Mouse (Mus musculus) liver, embryonic 13.5 days (tissue): Measurements from ENCODE around the gene Olfr498. TPM values are rescaled to one million over a fixed set of nuclear protein-coding genes. Genes with fewer than 3 reads are reported as not detected.

Experiments used
- ATAC-seq: fragments of 200-750 bp; cut with Nextera tagmentation; 2 replicates; pipeline ENCODE4 v1.8.0; 2017; ENCODE audit warnings: low read depth, mild to moderate bottlenecking, moderate number of reproducible peaks, moderate library complexity
- DNase-seq: peaks from one replicate; pipeline ENCODE4 v3.0.0; 2022
- H3K27ac ChIP-seq: fragments of 300-500 bp; sonication (generic); 2 replicates; pipeline ENCODE4 v1.5.1; 2015; ENCODE audit warnings: moderate library complexity, mild to moderate bottlenecking, inconsistent platforms
- H3K27me3 ChIP-seq: fragments of 300-500 bp; sonication (generic); 2 replicates; pipeline ENCODE4 v1.6.1; 2015; ENCODE audit warnings: mild to moderate bottlenecking, inconsistent platforms
- H3K36me3 ChIP-seq: fragments of 300-500 bp; sonication (generic); 2 replicates; pipeline ENCODE4 v1.6.1; 2015; ENCODE audit warnings: mild to moderate bottlenecking, inconsistent platforms
- H3K4me1 ChIP-seq: fragments of 300-500 bp; sonication (generic); replicated peaks from 2 replicates; pipeline ENCODE4 v1.6.1; 2015; ENCODE audit warnings: inconsistent platforms
- H3K4me2 ChIP-seq: fragments of 300-500 bp; sonication (generic); 2 replicates; pipeline ENCODE4 v1.6.1; 2015; ENCODE audit warnings: inconsistent platforms, mild to moderate bottlenecking, moderate library complexity
- H3K4me3 ChIP-seq: fragments of 300-500 bp; sonication (generic); replicated peaks from 2 replicates; pipeline ENCODE4 v1.5.1; 2015; ENCODE audit warnings: mild to moderate bottlenecking, inconsistent platforms
- H3K9ac ChIP-seq: fragments of 300-500 bp; sonication (generic); 2 replicates; pipeline ENCODE4 v1.6.1; 2015; ENCODE audit warnings: mild to moderate bottlenecking, inconsistent platforms
- H3K9me3 ChIP-seq: fragments of 300-500 bp; sonication (generic); replicated peaks from 2 replicates; pipeline ENCODE4 v1.6.1; 2016; ENCODE audit warnings: inconsistent platforms
- WGBS: fragments of 180-500 bp; shearing (Covaris S2); methylation state at CpG from one replicate; pipeline ENCODE4 v1.1.7; 2015; ENCODE audit not compliant: insufficient replicate concordance; 5-methylcytosine and 5-hydroxymethylcytosine counted together
- polyA plus RNA-seq: library from polyadenylated mRNA; unstranded; fragments of >200 nt; fragmentation: Nextera tagmentation; extraction: Ambion mirVana; gene quantifications from 2 replicates; pipeline ENCODE4 v1.2.1, GENCODE M21; 2015

Gene Olfr498
- not detected in 2 replicates for polyA plus RNA-seq

GRCm38 (mm10) chr7:108465026-108465425 lies at the start of gene Olfr498:
Olfr498 (plus strand) TSS chr7:108465326.
- no peaks in the 10 kb centered on the region for H3K9me3 ChIP-seq
- H3K36me3 ChIP-seq, result no peaks in the 10 kb centered on the region
- DNase-seq, result no peak
- WGBS, result 74% methylated on average over 1 of the region's 1 CpGs
- no peak within 1 kb of the TSS for H3K4me2 ChIP-seq
- H3K27ac ChIP-seq, result no peak within 1 kb of the TSS
- H3K9ac ChIP-seq, result no peak within 1 kb of the TSS
- H3K4me1 ChIP-seq, result no peaks in the 10 kb centered on the region
- no peak for ATAC-seq
- no peak within 1 kb of the TSS for H3K4me3 ChIP-seq
- no peaks in the 10 kb centered on the region for H3K27me3 ChIP-seq

- no peaks in the 10 kb centered on the region for H3K27me3 ChIP-seq
Measured at GRCm38 (mm10) chr7:108420121-108420520, 45.0 kb upstream of the Olfr498 start, which contains the start of gene Olfr497. Olfr497 (plus strand) TSS chr7:108420421.

More at GRCm38 (mm10) chr7:108420121-108420520, 45.0 kb upstream of the Olfr498 start, which contains the start of gene Olfr497:
- Histone ChIP-seq H3K4me2 (no peak within 1 kb of the TSS), H3K9ac (no peak within 1 kb of the TSS), H3K4me1 (no peaks in the 10 kb centered on the region), H3K27ac (no peak within 1 kb of the TSS), H3K9me3 (no peaks in the 10 kb centered on the region), H3K36me3 (no peaks in the 10 kb centered on the region), H3K4me3 (no peak within 1 kb of the TSS)
- DNase-seq, result no peak
- no peak for ATAC-seq
- WGBS, result 58% methylated on average over 2 of the region's 2 CpGs

Other genes starting within 250 kb of the Olfr498 start
- not detected in 2 replicates for gene Olfr488, start 207.0 kb upstream of the Olfr498 start, polyA plus RNA-seq
- not detected in 2 replicates for gene Olfr490, start 176.4 kb upstream of the Olfr498 start, polyA plus RNA-seq
- gene Olfr491, start 151.9 kb upstream of the Olfr498 start, polyA plus RNA-seq, result not detected in 2 replicates
- gene Olfr492, start 141.7 kb upstream of the Olfr498 start, polyA plus RNA-seq, result not detected in 2 replicates
- gene Olfr493, start 118.3 kb upstream of the Olfr498 start, polyA plus RNA-seq, result not detected in 2 replicates
- gene Olfr494, start 100.0 kb upstream of the Olfr498 start, polyA plus RNA-seq, result not detected in 2 replicates
- gene Olfr495, start 72.2 kb upstream of the Olfr498 start, polyA plus RNA-seq, result not detected in 2 replicates
- not detected in 2 replicates for gene Olfr497, start 44.9 kb upstream of the Olfr498 start, polyA plus RNA-seq
- not detected in 2 replicates for gene Olfr502, start 59.7 kb downstream of the Olfr498 start, polyA plus RNA-seq
- not detected in 2 replicates for gene Olfr503, start 79.2 kb downstream of the Olfr498 start, polyA plus RNA-seq
- gene Olfr504, start 100.5 kb downstream of the Olfr498 start, polyA plus RNA-seq, result not detected in 2 replicates
- gene Olfr506, start 145.5 kb downstream of the Olfr498 start, polyA plus RNA-seq, result not detected in 2 replicates
- not detected in 2 replicates for gene Olfr507, start 156.5 kb downstream of the Olfr498 start, polyA plus RNA-seq
- gene Olfr508, start 164.7 kb downstream of the Olfr498 start, polyA plus RNA-seq, result not detected in 2 replicates
- gene Olfr509, start 186.6 kb downstream of the Olfr498 start, polyA plus RNA-seq, result not detected in 2 replicates
- not detected in 2 replicates for gene Olfr510, start 201.1 kb downstream of the Olfr498 start, polyA plus RNA-seq
- gene Olfr512, start 248.0 kb downstream of the Olfr498 start, polyA plus RNA-seq, result not detected in 2 replicates